14 mouse cellular contexts compared by ENCODE assay signal in genomic region chrX:92340906-92341305, GRCm38 (mm10).
"Had no signal": no experiment of that assay in that cellular context is flagged by ENCODE, and none has a peak within 500 bp of the region (broad histone marks: within the 10 kb centered on the region; RNA-seq: fewer than 3 reads in every experiment).

No protein-coding gene starts in this region.

- DNase-seq: gastrocnemius, adult 2 months; gastrocnemius, postnatal 10 days; gastrocnemius, postnatal 25 days; heart, adult 18-20 months; heart, postnatal 10 days; heart, postnatal 4 days; kidney, adult 18-20 months; kidney, adult 8-10 months; kidney, postnatal 10 days; kidney, postnatal 25 days; kidney, postnatal 4 days; liver; liver, embryonic 13.5 days; liver, postnatal 0 days had no signal
